Mouse (Mus musculus) lung, postnatal 10 days (tissue): ENCODE measurements around the gene Pdk2.

Source experiments
- DNase-seq: peaks from one replicate; pipeline ENCODE4 v3.0.0; 2021

Gene Pdk2

DNA sequence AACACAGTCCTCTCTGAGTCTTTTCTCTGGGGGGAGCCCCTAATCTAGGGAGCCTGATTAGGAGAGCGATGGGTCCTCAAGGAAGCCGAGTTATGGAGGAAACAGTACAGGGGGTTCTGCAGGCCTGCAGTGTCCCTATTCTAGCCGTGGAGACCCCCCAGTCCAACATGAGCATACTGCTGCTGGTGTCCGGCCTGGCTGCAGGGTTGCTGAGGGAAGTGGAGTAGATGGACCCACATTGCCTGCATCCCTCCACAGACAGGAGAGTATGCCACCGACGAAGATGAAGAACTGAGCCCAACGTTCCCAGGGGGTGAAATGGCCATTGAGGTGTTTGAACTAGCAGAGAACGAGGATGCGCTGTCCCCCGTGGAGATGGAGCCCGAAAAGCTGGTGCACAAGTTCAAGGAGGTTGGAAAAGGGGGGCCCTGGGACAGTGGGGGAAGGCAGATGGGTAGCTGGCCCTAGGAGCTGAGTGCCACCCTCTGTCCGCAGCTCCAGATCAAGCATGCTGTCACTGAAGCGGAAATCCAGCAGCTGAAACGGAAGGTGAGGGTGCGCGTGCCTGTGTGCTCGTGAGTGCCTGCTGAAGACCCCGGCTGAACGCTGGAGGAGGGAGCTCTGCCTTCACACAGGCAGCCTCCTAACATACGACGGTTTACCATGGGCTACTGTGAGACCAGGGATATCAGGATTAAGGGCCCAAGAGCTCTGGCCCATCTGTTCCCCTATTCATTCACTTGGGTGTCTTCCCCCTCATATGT is 39.4 kb downstream of the Pdk2 start:
- no peak for DNase-seq

DNA sequence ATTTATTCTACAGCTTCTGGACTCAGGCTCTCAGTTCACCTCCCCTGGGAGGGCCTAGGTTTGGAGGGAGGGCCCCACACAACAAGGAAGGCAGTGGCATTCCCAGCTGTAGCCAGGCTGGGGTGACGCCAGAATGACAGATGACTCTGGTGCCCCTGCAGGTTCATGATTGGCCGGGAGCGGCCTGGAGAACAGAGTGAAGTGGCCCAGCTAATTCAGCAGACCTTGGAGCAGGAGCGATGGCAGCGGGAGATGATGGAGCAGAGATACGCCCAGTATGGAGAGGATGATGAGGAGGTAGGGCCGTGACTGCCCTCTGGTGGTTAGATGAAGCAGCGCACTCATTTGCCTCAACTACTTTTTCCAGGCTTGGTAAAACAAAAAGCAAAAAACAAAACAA is 40.1 kb downstream of the Pdk2 start:
- DNase-seq: peak; percentile 83

DNA sequence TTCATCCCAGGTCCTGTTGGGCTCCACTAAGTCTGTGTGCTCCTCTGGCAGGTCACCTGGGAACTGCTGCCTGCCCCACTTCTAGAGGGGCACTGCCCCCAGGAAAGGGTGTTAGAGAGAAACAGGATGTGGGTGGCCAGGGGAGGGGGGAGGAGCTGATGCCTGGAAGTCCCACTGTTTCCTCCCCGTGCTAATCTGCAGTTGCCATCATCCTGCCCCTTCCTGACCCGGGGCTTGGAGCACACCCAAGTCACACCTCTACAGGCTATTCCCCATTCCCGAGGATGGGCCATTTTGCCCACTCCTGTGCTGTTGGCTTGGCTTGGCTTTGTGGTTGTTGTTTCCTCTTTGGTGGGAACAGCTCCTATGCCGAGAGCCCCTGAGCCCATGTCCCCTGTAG is 40.6 kb downstream of the Pdk2 start:
- DNase-seq: peak; percentile 86

DNA sequence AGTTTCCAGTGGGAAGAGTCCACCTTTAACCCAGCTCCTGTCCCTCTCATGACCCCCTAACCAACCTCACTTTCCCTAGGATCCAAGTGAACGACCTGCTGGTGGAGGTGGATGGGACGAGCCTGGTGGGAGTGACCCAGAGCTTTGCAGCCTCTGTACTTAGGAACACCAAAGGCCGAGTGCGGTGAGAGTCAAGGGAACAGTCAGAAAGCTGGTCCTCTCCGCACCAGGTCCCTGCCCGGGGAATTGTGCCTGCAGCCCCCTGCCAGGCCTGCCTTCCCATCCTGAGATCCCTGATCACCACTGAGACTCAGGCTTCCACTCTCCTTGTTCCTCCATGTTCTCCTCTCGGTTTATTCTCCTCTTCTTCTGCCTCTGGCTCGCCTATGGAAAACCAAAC is 41.0 kb downstream of the Pdk2 start:
- no peak for DNase-seq

DNA sequence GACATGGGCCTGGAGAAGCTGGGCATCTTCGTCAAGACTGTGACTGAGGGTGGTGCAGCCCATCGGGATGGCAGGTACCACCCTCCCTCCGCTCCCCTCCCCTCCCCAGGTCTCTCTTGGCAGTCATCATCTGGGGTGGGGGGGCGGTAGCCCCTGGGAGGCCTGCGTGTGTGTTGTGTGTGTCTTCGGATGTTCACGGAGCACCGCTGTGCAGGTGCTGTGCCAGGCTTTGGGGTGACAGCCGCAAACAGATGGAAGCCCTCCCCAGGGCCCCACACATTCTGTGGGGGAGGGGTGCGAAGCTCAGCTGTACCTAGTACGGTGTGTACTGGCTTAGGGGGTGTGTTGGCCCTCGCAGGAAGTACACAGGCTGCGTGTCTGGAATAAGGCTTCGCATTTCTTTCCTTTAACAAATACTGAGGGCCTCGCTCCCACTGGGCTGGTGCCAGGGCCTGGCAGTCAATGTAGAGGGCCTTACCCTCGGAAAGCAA is 43.1 kb downstream of the Pdk2 start:
- no peak for DNase-seq

DNA sequence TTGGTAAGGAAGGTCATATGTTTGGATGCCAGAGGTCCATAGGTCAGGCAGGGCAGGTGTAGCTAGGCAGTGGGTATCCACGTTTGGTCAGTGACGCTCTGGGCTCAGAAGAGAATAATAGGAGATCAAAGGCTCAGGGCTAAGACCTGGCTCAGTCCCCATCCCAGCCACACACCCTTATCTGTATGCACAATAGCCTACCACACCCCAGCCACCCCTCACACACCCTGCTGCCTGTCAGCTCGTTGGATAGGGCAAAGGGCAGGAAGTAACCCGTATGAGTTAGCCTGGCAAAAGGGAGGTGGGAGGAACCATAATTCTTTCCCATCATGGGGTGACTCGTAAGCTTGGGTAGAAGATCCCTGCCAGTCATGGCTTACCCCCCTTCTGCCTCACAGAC is 43.6 kb downstream of the Pdk2 start:
- DNase-seq: peak; percentile 46

DNA sequence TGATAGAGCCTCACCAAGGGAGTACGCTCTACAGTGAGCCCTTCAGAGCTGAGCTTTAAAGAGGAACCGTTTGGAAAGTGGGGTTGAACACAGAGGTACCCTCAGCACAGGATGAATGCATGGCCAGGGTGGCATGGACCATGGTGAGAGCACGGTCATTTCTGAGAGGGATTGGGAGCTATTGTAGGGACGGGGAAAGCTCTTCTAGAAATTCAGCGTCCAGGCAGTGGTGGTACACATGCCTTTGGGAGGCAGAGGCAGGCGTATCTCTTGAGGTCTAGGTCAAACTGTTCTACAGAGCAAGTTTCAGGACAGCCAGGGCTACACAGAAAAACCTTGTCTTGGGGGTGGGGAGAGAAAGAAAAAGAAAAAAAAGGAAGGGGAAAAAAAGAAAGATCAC is 44.2 kb downstream of the Pdk2 start:
- no peak for DNase-seq

DNA sequence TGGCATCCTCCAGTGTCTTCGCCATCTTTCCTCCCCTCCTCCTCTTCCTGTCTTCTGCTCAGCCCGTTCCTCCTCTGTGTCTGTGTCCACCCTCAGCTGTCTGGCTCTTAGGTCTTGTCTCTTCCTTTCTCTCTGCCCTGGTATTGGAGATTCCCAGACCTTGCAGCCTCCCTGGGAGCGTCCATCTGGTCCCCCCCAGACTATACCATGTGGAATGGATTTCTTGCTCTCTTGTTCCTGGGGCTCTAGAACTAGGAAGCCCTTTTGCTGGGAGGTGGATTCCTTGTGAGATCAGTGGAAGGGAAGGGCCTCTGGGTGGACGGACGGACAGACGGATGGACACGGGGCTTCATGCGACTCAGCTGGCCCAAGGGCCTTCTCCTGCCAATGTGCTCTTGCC is 45.1 kb downstream of the Pdk2 start:
- no peak for DNase-seq

DNA sequence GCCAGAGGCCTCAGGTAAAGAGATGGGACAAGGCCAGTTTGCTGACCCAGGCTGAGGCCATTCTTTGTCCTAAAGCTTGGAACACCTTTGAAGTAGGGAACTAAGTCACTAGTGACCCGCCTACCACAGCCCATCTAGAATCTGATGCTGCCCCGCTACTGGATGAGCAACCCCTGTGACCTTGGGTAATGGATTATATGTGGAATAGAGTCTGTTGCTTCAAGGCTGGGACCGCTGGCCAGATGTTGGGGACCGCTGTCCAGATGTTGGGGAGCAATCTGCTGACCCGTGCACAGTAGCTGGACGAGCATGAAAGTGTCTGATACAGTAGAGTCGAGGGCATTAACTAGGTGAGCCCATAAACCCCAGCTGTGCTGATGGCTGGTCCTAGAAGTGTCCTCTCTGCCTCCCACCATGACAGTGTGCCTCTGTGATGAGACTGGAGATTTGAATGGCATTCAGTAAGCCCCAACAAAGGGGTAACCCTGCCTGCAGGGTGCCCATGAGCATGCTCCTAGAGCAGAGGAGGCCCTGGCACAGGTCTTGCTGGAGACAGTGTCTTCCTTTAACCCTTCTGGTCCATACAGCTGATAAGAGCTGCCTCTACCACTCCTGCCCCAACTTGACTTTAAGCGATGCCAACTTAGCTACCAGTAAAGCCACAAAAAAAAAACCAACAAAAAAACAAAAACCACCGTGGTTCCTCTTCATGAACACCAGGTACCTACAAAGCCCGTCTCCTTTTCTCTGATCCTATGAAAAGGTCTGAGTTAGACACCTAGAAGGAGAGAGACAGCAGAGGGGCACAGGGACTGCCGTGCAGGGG is 46.0 kb downstream of the Pdk2 start:
- DNase-seq: no peak

DNA sequence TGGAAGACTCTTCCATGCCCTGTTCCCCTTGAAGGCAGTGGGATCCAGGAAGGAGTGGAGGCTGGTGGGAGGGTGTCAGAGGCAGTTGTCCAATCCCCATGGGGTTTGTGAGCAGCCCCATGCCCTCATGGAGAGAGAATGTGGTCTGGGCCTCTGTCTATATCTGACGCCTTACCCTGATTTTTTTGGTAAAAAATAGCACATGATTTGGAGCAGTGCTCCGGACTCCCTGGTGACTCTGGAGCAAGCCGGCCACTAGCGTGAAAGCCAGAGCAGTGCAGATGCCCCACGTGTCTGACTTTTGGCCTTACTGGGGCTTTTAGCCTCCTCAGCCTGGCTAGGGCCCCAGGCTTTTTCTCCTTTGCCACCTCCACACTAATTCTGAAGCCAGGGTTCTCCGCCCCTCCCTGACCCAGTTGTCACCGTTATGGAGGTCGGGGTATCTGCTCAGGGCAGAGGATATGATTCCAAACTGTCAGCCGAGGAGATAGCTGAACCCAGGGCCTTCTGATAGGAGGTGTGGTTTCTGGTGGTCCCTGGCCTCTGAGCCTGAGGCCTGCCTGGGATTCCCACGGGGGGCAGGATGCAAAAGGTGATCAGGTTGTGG is 46.8 kb downstream of the Pdk2 start:
- peak; percentile 70 for DNase-seq

DNA sequence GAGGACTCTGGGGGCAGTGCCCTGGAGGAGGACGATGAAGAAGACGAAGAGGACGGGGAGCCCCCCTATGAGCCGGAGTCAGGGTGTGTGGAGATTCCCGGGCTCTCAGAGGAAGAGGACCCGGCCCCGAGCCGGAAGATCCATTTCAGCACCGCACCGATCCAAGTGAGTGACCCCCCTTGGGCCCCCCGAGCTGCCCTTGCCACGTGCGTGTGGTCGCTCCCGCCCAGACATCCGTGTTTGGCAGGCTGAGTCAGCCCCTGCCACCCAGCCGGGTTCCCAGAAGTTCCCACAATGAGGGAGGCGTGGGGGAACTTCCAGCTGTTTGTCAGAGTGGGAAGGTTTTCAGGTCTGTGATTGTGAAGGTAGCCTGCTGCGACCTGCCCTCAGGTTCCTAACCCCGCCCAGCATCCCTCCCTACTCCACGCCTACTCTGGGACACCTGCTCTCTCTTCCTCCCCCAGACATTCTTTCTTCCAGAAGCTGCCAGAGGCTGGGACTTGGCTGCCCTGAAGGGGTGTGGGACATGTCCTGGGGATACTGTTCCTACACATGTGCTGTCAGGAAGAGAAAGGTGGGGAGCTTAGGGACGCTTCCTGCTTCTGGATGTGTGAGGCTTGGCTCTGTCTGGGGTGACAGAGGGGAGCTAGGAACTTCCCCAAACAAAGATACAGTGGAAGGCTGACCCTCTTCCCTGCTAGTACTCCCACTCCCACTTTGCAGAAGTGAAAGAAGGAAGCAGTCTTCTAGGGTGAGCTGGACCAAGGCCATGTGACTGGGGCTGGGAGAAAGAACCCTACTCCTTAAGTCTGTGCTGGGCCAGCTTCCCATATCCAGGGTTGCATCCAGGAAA is 48.2 kb downstream of the Pdk2 start:
- DNase-seq: peak; percentile 67

DNA sequence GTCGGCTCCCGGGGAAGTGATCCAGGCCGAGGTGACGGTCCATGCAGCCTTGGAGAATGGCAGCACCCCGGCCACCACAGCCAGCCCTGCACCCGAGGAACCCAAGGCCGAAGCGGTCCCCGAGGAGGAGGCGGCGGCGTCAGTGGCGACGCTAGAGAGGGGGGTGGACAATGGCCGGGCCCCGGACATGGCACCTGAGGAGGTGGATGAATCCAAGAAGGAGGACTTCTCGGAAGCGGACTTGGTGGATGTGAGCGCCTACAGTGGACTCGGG is 48.7 kb downstream of the Pdk2 start:
- no peak for DNase-seq

DNA sequence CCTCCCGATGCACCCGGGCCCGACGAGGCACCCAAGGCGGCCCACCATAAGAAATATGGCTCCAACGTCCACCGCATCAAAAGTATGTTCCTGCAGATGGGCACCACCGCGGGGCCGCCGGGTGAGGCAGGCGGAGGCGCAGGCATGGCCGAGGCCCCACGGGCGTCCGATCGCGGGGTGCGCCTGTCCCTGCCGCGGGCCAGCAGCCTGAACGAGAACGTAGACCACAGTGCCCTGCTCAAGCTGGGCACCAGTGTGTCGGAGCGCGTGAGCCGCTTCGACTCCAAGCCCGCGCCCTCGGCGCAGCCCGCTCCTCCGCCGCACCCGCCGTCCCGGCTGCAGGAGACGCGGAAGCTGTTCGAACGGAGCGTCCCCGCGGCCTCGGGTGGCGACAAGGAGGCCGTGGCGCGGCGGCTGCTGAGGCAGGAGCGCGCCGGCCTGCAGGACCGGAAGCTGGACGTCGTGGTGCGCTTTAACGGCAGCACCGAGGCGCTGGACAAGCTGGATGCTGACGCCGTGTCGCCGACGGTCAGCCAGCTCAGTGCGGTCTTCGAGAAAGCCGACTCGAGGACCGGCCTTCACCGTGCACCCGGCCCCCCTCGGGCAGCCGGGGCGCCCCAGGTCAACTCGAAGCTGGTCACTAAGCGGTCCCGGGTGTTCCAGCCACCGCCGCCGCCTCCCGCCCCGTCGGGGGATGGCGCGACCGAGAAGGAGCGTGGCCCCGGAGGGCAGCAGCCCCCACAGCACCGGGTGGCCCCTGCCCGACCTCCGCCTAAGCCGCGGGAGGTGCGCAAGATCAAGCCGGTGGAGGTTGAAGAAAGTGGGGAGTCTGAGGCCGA is 49.3 kb downstream of the Pdk2 start:
- DNase-seq: peak; percentile 66

DNA sequence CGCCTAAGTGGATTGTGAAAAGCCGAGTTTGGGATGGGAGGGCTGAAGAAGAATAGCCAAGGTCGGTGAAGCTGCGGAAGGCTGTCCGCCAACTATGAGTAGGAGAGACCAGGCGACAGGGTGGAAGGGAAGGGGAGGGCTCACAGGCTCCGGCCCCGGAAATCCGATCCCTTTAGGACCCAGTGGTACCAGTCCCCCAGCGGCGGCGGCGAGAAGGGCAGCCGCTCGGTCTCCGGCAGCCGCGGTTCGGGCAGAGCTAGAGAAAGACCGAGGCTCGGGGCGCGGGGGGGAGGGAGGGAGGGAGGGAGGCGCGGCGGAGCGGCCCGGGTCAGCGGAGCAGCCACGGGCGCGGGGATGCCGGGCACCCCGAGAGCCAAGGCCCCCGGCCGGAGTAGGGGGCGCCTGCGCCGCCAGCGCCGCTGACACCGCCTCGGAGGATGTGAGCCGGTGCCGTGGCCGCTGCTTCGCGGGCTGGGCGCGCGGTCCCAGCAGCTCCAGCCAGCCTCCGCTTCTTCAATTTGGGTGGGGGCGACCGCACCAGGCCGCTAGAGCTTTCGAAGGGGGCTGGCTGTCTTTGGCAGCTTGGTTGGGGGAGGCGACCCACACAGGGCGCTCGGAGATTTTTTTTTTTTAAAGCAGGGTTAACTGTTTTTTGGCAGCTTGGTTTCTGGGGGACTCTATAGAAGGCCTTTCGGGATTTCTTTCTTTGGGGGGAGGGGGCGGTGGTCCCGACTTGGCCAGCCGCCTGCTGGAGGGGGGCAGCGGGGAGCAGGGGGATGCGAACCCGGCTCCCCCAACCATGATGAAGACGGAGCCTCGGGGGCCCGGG is 50.2 kb downstream of the Pdk2 start, which contains the start of gene Ppp1r9b:
TSS of gene Ppp1r9b (plus strand) at position 287 of the 829 bp plus-strand sequence.
- DNase-seq: peak; percentile 96

DNA sequence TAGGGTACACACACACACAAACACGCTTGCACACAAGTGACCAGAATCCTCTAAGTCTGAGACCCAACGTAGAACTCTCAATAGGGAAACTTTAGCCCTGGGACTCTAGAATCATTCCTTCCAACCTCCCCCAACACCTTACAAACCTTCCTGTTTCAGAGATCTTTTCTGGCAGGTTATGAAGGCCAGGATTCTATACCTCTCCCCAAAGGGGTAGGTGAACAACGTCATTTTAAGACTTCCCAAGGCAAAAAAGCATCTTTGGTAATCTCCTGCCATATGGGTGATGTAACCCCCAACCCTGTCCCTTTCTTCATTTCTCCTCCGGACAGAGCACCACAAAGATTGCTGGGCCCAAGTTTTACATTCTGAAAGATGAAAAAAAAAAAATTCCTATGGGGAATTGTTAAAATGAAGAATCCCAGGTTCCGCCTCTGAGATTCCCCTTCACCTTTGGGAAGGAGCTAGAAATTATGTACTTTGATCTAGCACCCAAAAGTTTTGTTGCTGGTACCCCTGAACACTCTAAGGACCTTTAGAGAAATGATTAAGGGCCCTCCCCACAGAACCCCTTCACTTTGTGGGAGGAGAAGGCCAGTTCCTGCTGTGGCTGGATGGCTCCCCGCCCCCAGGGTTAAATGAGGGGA is 50.9 kb downstream of the Pdk2 start:
- DNase-seq: no peak

DNA sequence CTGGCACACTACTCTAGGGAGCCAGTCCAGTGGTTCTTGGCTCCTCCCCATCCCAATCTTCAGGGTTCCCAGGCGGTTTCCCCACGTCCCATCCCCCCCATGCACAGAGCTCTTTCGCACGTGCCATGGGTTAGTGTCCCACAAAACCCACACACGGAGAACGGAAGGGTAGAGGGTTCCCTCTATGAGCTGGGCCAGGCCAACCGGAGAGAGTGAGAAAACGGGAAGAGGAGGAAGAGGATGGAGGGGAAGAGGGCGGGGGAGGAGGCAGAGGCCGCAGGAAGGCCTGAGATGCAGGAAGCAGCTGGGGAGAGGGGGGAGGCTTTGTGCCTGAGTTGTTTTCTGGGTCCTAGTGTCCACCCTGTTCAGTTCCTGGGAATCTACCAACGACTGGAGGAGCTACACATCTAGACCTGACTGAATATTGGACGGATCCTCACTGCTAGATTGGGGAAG is 51.6 kb downstream of the Pdk2 start:
- peak; percentile 93 for DNase-seq

DNA sequence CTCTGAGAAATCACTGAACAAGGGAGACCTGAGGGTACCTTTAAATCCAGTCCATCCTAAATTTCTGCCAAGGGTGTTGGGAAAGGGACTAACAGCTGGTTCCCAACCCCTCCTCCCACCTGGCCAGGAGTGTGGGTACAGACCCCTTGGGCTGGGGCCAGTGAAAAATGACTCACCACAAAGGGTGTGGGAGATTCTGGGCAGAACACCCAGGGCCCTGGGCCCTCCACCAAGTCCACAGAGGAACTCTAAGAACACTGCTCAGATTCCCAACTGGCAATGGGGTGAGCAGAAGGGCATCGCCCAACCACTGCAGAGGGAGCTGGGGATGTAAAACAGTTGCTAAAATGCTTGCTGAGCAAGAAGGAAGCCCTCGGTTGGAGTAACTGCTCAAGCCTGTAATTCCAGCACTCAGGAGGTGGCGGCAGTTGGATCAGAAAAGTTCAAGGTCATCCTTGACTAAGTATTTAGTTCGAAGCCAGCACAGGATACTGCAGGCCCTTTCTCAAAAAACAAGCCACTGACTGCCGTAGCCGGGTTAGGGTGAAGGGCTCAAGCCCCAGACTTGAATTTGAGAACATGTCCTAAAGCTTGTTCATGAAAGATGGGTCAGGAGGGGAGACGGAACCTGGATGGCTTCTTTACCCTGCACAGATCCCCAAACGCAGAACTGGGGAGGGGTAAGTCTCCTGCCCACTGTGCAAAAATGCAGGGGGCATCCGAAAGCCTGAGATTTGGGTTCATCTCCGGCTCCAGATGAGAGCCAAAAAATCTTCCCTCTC is 52.2 kb downstream of the Pdk2 start:
- peak; percentile 54 for DNase-seq

DNA sequence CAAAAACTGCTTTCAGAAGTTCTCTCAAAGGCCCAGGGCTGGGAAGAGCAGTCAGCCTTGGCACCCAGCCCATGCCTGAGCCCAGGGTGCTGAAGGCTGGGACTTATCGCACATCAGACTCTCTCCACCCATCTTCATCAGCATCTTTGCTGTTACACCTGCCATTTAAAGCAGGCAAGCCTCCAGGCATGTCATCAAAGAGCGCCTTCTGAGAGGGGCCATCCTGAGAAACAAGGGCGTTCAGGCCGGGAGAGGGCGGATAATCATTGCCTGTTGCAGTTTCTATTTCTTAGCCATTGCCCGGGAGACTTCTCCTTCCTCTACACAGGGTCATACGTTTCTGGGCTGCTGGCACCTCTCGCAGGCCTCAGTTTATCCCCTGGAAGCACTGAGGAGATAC is 53.3 kb downstream of the Pdk2 start:
- DNase-seq: no peak

DNA sequence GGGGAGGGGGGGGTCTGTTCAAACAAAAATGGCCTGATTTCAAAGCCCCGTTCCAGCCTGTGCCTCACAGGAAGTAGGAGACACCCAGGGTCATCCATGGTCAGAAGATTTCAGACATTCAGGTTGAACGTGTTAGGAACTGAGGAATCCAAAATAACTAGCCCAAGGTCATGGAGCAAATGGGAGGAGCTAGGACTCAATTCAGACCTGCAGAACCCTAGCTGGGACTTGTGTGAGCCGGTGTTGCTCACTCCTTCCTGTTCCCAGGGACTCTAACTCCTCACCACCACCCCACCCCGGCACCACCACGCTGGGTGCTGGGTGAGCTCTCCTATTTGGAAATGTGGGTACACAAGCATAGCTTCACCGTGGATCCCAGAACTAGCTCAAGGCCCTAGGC is 53.8 kb downstream of the Pdk2 start:
- DNase-seq: no peak

DNA sequence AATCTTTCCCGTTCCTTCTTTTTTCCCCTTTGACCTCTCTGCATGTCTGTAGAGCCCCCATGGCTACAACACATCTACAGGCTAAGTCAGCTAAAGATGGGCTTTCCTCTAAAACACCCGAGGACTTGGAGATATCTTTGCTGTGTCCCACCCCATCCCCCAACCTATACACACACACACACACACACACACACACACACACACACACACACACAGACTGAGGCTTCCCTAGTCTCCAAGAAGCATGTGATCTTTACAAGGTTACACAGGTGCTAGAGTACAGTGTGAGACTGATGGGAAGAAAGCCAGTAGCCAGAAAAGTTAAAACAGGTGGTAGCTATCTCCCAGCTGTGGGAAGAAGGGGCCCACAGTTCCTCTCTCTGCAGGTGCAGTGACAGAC is 54.7 kb downstream of the Pdk2 start:
- DNase-seq: no peak
